Mouse (Mus musculus) kidney, postnatal 14 days (tissue): ENCODE results near the gene Rnf208.

Experiments used
- DNase-seq: peaks from one replicate; pipeline ENCODE4 v3.0.0; 2022; ENCODE audit warnings: mixed read lengths

The Rnf208 gene

DNA sequence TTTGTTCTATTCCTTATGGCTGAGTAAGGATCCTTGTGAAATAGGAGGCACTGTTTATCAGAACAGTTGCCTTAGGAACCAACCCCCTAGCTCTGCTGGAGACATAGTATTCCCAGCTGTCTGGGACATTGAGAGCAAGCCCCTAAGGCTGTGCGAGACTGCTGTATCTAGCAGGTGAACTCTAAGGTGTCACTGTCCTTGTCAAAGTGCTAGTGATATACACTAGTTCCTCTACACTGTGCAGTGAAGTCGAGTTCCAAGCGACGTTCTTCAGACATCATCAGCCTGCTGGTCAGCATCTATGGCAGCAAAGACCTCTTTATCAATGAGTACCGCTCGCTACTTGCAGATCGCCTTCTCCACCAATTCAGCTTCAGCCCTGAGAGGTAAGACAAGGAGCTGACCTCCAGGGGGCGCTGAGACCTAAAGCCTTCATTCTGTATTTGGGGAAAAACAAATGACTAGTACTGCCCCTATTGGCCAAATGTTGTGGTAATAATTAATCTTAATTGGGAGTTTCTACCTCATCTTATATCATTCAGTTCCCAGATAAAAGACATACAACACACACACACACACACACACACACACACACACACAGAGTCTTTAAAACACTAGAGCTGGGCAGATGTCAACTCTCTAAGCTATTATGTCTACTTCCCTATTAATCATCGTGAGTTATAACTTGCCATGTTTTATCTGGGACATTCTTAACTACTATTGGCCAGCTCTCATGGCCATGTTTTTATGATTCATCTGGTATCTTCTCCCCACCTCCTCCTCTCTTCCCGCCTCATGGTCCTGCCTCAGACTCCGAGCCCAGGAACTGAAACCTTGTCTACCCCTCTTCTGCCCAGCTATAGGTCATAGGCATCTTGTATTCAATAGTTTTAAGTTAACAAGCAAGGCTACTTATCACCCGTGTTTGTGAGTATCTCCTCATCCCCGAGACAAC lies 37.1 kb downstream of the Rnf208 start:
- DNase-seq: peak; percentile 84

GRCm38 (mm10) chr2:25285551-25285950 lies 43.5 kb downstream of the Rnf208 start:
- no peak for DNase-seq

DNA sequence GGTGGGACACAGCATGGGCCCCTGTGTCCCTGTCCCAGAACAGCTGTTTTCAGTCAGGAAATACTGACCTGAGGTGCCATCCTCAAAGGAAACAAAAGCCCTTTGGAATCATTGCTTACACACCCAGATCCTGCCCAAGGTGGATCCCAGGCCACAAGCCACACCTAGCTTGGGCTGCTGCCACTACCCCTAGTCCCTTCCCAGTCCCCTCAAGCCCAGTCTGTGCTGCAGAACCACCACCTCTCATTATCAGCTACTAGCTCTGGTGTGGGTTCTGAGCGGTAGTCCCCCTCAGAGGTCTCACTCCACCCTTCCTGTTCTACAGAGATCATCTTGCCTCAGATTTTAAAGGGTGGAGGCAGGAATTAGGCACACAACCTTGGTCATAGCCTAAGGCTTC lies 44.3 kb downstream of the Rnf208 start:
- DNase-seq: no peak

DNA sequence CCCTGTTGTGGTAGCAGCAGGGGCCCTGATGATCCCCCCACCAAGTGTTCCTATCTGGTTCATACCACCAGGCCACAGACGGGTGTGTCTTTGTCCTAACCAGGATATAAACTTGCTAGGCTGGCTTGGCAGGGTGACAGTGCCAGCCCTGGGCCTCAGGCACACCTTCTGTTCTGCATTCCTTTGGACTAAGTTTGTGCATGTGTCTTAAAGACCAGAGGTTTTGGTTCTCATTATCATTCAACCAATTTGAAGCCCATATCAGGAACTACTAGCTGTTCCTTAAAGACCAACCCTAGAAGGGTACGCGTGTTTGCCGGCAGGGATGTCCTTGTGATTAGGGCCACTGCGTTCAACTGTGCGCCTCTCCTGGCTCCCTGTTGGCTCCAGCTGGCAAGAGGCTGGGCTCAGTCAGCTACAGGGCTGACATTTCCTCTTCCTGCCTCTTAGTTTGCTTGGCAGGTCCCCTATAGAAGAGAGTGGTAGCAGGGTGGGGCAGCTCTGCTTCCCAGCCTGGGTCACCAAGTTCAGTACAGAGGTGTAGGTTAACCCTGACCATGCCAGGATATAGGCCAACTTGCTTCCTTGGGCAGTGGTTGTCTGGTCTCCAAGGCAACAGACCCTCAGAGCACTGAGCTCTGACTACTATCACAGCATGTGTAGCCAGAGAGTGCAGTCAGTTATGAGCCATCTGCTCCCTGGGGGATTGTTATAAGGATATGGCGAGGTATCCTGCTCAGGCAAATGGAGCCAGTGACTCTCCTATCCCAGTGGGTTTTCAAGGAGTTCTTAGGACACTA lies 45.0 kb downstream of the Rnf208 start:
- peak; percentile 51 for DNase-seq

- DNase-seq: no peak
Observed at GRCm38 (mm10) chr2:25287927-25288649, 46.0 kb downstream of the Rnf208 start, which contains the start of gene Tmem210. Gene Tmem210, plus strand, starts transcription at chr2:25288145.

DNA sequence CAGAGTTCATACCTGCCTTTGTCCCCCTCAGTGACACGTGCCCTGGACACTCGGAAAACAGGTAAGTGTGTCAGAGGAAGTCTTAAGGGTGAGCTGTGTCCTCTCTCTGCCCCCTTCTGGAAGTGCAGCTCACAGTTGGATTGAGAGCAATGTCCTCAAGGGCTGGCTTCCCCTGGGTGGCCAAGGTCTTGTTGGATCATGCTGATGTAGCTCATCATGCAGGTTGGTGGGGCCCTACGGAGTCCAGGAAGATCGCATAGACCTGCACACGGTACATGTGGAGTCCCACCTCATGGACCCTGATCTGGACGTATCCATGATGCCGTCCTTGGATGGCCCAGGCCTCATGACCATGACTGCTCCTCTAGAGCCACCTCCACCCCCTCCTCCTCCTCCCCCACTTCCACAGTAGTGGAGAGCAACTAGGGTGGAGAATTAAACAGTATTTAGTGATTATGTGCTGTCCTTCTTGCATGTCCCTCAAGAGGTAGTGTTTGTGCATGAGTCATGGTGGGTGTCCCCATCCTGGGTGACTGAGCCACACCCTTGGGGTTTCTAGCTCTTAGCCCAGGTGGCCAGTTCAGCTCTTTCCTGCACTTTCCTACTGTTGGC lies 46.8 kb downstream of the Rnf208 start:
- DNase-seq: no peak

GRCm38 (mm10) chr2:25289651-25290050 lies 47.6 kb downstream of the Rnf208 start, which contains the start of gene Lrrc26:
Gene Lrrc26, plus strand, starts transcription at chr2:25289915.
- DNase-seq: peak; percentile 88

DNA sequence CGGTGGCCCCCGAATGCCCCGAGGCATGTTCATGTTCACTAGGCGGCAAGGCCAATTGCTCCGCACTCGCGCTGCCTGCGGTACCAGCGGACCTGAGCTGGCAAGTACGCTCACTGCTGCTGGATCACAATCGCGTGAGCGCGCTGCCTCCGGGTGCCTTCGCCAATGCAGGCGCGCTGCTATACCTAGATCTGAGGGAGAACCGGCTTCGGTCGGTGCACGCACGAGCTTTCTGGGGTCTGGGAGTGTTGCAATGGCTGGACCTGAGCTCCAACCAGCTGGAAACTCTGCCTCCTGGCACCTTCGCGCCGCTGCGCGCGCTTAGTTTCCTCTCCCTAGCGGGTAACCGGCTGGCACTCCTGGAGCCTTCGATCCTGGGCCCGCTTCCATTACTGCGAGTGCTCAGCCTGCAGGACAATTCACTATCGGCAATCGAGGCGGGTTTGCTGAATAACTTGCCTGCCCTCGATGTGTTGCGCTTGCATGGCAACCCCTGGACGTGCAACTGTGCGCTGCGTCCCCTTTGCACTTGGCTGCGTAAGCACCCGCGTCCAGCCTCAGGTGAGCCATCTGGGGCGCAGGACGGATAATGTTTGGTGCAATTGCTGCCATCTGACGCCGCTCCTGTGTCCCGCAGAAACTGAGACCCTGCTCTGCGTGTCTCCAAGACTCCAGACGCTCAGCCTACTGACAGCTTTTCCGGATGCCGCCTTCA lies 48.2 kb downstream of the Rnf208 start:
- DNase-seq: peak; percentile 53

DNA sequence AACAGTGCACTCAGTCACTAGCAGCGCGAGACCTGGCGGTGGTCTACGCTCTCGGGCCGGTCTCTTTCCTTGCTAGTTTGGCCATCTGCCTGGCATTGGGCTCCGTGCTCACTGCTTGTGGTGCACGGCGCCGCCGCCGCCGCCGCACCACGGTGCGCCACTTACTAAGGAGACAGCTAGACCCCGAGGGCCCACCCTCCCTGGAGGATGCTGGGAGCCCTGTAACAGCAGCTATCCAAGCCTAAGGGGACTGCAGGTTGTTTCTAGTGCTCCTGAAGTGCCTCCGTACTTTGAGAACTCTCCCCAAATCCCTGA lies 48.7 kb downstream of the Rnf208 start:
- peak; percentile 29 for DNase-seq

- DNase-seq: no peak
Observed at GRCm38 (mm10) chr2:25291184-25292053, 49.4 kb downstream of the Rnf208 start.

- DNase-seq: peak; percentile 26
Observed at GRCm38 (mm10) chr2:25292054-25292544, 50.0 kb downstream of the Rnf208 start.

GRCm38 (mm10) chr2:25292856-25293255 lies 50.8 kb downstream of the Rnf208 start:
- peak; percentile 78 for DNase-seq

GRCm38 (mm10) chr2:25293706-25294105 lies 51.7 kb downstream of the Rnf208 start:
- DNase-seq: no peak
